Mouse (Mus musculus) hindbrain, embryonic 14.5 days (tissue): Measurements from ENCODE around the gene Avpi1. TPM values are rescaled to one million over a fixed set of nuclear protein-coding genes. Genes with fewer than 3 reads are reported as not detected.

Experiments
- ATAC-seq: fragments of 200-750 bp; cut with Nextera tagmentation; 2 replicates; pipeline ENCODE4 v1.8.0; 2017; ENCODE audit warnings: moderate number of reproducible peaks, mild to moderate bottlenecking, moderate TSS enrichment, moderate library complexity; ENCODE audit not compliant: low FRiP score
- DNase-seq: peaks from one replicate; pipeline ENCODE4 v3.0.0-alpha.2; 2015; ENCODE audit warnings: low spot score
- H3K27ac ChIP-seq: fragments of 300-500 bp; sonication (generic); 2 replicates; pipeline ENCODE4 v1.5.1; 2014; ENCODE audit warnings: mild to moderate bottlenecking, moderate library complexity
- H3K27me3 ChIP-seq: fragments of 300-500 bp; sonication (generic); 2 replicates; pipeline ENCODE4 v1.6.1; 2014; ENCODE audit warnings: mild to moderate bottlenecking, low read length, mixed read lengths; ENCODE audit not compliant: control insufficient read depth, insufficient read depth
- H3K36me3 ChIP-seq: fragments of 300-500 bp; sonication (generic); replicated peaks from 2 replicates; pipeline ENCODE4 v1.6.1; 2014; ENCODE audit not compliant: control insufficient read depth, insufficient read depth
- H3K4me1 ChIP-seq: fragments of 300-500 bp; sonication (generic); replicated peaks from 2 replicates; pipeline ENCODE4 v1.6.1; 2014; ENCODE audit warnings: antibody characterized with exemption, low read length, mixed read lengths; ENCODE audit not compliant: control insufficient read depth, insufficient read depth
- H3K4me2 ChIP-seq: fragments of 300-500 bp; sonication (generic); replicated peaks from 2 replicates; pipeline ENCODE4 v1.6.1; 2014; ENCODE audit warnings: mild to moderate bottlenecking, moderate library complexity
- H3K4me3 ChIP-seq: fragments of 300-500 bp; sonication (generic); replicated peaks from 2 replicates; pipeline ENCODE4 v1.5.1; 2014; ENCODE audit warnings: mild to moderate bottlenecking, low read length
- H3K9ac ChIP-seq: fragments of 300-500 bp; sonication (generic); 2 replicates; pipeline ENCODE4 v1.6.1; 2014
- H3K9me3 ChIP-seq: fragments of 300-500 bp; sonication (generic); 2 replicates; pipeline ENCODE4 v1.6.1; 2016; ENCODE audit warnings: low read length; ENCODE audit not compliant: control insufficient read depth
- WGBS: fragments of 180-500 bp; shearing (Covaris S2); extraction: QIAGEN DNeasy Blood & Tissue Kit; methylation state at CpG from one replicate; pipeline ENCODE4 v1.1.7; 2014; 5-methylcytosine and 5-hydroxymethylcytosine counted together
- polyA plus RNA-seq: library from polyadenylated mRNA; unstranded; fragments of >200 nt; fragmentation: Nextera tagmentation; extraction: Ambion mirVana; gene quantifications from 2 replicates; pipeline ENCODE4 v1.2.1, GENCODE M21; 2014

The Avpi1 gene
- 7.9 and 10.3 TPM in 2 replicates for polyA plus RNA-seq

GRCm38 (mm10) chr19:42128787-42129508 lies at the start of gene Avpi1:
Gene Avpi1 (minus strand): TSS chr19:42129059.
- under 1% methylated on average over 54 of the region's 54 CpGs for WGBS
- Histone ChIP-seq H3K9ac (peak within 1 kb of the TSS; percentile 68), H3K36me3 (peaks cover 9% of the 10 kb centered on the region), H3K27me3 (no peaks in the 10 kb centered on the region), H3K9me3 (no peaks in the 10 kb centered on the region), H3K4me3 (peak within 1 kb of the TSS; percentile 47), H3K4me2 (peak within 1 kb of the TSS; percentile 90), H3K4me1 (0 out of 2 replicates have a peak, but pooled peaks cover 7% of the 10 kb centered on the region), H3K27ac (peak within 1 kb of the TSS; percentile 28; the same call in 1 of the 2 replicates)
- ATAC-seq = peak; percentile 97
- peak; percentile 92 for DNase-seq

DNA sequence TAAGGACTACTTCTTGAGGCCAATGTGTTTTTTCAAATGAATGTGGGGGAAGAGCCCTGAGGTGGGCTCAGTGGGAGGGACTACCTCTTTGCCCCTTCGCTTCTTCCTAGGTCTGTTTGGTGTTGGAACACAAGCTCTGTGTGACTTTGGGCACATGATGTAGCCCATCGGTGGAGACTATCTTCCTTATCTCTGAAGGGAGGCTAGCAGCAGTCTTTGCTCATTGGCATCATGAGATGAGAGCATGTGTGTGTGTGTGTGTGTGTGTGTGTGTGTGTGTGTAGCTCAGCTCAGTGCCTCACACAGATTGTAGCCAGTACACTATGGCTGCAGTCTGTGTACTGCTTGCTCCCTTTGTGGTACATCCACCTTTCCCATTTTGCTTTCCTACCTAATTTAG lies 48.6 kb upstream of the Avpi1 start:
- 93% methylated on average over 2 of the region's 2 CpGs for WGBS
- no peaks in the 10 kb centered on the region for H3K9me3 ChIP-seq
- no peaks in the 10 kb centered on the region for H3K4me1 ChIP-seq
- no peak overlapping the region for H3K4me2 ChIP-seq
- no peaks in the 10 kb centered on the region for H3K27me3 ChIP-seq
- H3K36me3 ChIP-seq = peaks cover 34% of the 10 kb centered on the region
- no peak overlapping the region for H3K9ac ChIP-seq
- DNase-seq (no peak), ATAC-seq (no peak)
- H3K27ac ChIP-seq = no peak overlapping the region
- H3K4me3 ChIP-seq = no peak overlapping the region

GRCm38 (mm10) chr19:42176841-42177240 lies 48.0 kb upstream of the Avpi1 start:
- Histone ChIP-seq H3K4me2 (no peak overlapping the region), H3K9me3 (no peaks in the 10 kb centered on the region), H3K4me3 (no peak overlapping the region), H3K27ac (no peak overlapping the region), H3K27me3 (no peaks in the 10 kb centered on the region), H3K4me1 (peaks cover 2% of the 10 kb centered on the region), H3K9ac (no peak overlapping the region), H3K36me3 (peaks cover 31% of the 10 kb centered on the region)
- 89% methylated on average over 7 of the region's 7 CpGs for WGBS
- DNase-seq (no peak), ATAC-seq (no peak)

GRCm38 (mm10) chr19:42170025-42170969 lies 41.4 kb upstream of the Avpi1 start:
- Histone ChIP-seq H3K36me3 (no peaks in the 10 kb centered on the region), H3K4me3 (peak overlapping the region; percentile 81), H3K27ac (0 out of 2 replicates have a peak overlapping the region, but pooled peaks have one; percentile 47), H3K27me3 (0 out of 2 replicates have a peak, but pooled peaks cover 6% of the 10 kb centered on the region), H3K4me2 (peak overlapping the region; percentile 73), H3K4me1 (peaks cover 10% of the 10 kb centered on the region), H3K9me3 (no peaks in the 10 kb centered on the region), H3K9ac (peak overlapping the region; percentile 78)
- DNase-seq = peak; percentile 97
- peak; percentile 92 for ATAC-seq
- 2% methylated on average over 52 of the region's 56 CpGs for WGBS

GRCm38 (mm10) chr19:42169322-42169975 lies 40.6 kb upstream of the Avpi1 start:
- H3K4me1 ChIP-seq = peaks cover 10% of the 10 kb centered on the region
- H3K9me3 ChIP-seq = no peaks in the 10 kb centered on the region
- DNase-seq = no peak
- no peaks in the 10 kb centered on the region for H3K36me3 ChIP-seq
- H3K4me3 ChIP-seq = no peak overlapping the region
- no peak overlapping the region for H3K9ac ChIP-seq
- no peak for ATAC-seq
- H3K27me3 ChIP-seq = 0 out of 2 replicates have a peak, but pooled peaks cover 6% of the 10 kb centered on the region
- peak overlapping the region; percentile 73 for H3K4me2 ChIP-seq
- 67% methylated on average over 10 of the region's 10 CpGs for WGBS
- no peak overlapping the region for H3K27ac ChIP-seq

DNA sequence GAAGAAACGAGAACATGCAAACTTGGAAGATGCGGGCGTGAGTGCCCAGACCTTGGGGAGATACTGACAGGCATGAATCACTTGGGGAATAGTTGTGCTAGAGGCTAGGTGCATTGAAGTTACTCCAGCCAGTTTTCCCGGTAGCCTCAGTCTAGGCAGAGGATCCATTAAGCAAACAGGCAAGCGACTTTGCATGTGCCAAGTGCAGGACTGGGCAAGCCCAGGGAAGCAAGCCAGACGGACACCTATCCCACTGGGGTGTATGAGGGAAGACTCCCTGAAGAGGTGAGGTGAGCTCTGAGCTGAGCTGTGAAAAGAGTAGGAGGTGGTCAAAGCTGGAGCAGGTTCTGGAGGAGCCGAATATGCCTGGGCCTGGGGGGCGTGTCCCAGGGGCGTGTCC lies 38.6 kb upstream of the Avpi1 start:
- ATAC-seq (no peak), DNase-seq (no peak)
- no peak overlapping the region for H3K9ac ChIP-seq
- no peak overlapping the region for H3K27ac ChIP-seq
- H3K27me3 ChIP-seq = 0 out of 2 replicates have a peak, but pooled peaks cover 6% of the 10 kb centered on the region
- H3K9me3 ChIP-seq = no peaks in the 10 kb centered on the region
- no peak overlapping the region for H3K4me3 ChIP-seq
- H3K4me1 ChIP-seq = peaks cover 10% of the 10 kb centered on the region
- no peaks in the 10 kb centered on the region for H3K36me3 ChIP-seq
- no peak overlapping the region for H3K4me2 ChIP-seq
- 69% methylated on average over 9 of the region's 9 CpGs for WGBS

- H3K27me3 ChIP-seq = 0 out of 2 replicates have a peak, but pooled peaks cover 6% of the 10 kb centered on the region
- H3K36me3 ChIP-seq = no peaks in the 10 kb centered on the region
- no peak for DNase-seq
- no peak overlapping the region for H3K9ac ChIP-seq
- WGBS = 50% methylated on average over 3 of the region's 3 CpGs
- no peaks in the 10 kb centered on the region for H3K9me3 ChIP-seq
- no peak for ATAC-seq
- H3K4me2 ChIP-seq = no peak overlapping the region
- no peak overlapping the region for H3K4me3 ChIP-seq
- H3K4me1 ChIP-seq = peaks cover 8% of the 10 kb centered on the region
- no peak overlapping the region for H3K27ac ChIP-seq
These were observed 37.9 kb upstream of the Avpi1 start for GRCm38 (mm10) chr19:42166766-42167165.

DNA sequence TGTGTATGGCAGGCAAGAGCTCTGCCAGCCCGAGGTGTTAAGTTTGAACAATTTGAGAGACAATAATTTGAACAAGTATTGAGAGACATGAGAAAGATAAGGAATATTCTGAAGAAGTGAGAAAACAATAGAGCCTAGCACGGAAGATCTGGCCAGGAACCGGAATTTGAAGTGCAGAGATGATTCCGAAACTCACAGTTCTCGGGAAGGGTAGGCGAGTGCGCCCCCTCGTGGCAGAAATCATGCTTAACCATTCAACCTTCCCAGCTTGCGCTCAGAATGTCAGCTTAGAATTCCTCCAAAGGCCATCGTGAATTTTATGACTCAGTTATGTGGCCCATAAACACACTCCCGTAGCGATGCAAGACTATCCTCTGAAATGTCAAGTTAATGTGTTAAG lies 37.3 kb upstream of the Avpi1 start:
- Histone ChIP-seq H3K9ac (no peak overlapping the region; the same call in 1 of the 2 replicates), H3K4me3 (no peak overlapping the region), H3K27ac (no peak overlapping the region), H3K27me3 (0 out of 2 replicates have a peak, but pooled peaks cover 6% of the 10 kb centered on the region), H3K4me1 (peaks cover 2% of the 10 kb centered on the region), H3K4me2 (peak overlapping the region; percentile 17), H3K36me3 (no peaks in the 10 kb centered on the region), H3K9me3 (no peaks in the 10 kb centered on the region)
- WGBS = 3% methylated on average over 12 of the region's 12 CpGs
- DNase-seq (peak; percentile 91), ATAC-seq (no peak)
